Mouse (Mus musculus): Measurements from ENCODE around the gene Crot. TPM values are rescaled to one million over a fixed set of nuclear protein-coding genes. Genes with fewer than 3 reads are reported as not detected.

The Crot gene
- 10 to 100 TPM; 22.5 to 27.4 TPM for total RNA-seq (2021)
- long read RNA-seq, experiment 1, transcript Crot-201 (18 exons, 2,996 nt): major isoform, 16 of 34 reads
- long read RNA-seq, experiment 1, partial matches to known transcripts: 1 of 34 reads
- long read RNA-seq, experiment 1, other reads (novel, unspliced or antisense): 17 of 34 reads
- long read RNA-seq, experiment 2, transcript Crot-201 (18 exons, 2,996 nt): major isoform, 24 of 47 reads
- long read RNA-seq, experiment 2, partial matches to known transcripts: 2 of 47 reads
- long read RNA-seq, experiment 2, other reads (novel, unspliced or antisense): 21 of 47 reads

DNA sequence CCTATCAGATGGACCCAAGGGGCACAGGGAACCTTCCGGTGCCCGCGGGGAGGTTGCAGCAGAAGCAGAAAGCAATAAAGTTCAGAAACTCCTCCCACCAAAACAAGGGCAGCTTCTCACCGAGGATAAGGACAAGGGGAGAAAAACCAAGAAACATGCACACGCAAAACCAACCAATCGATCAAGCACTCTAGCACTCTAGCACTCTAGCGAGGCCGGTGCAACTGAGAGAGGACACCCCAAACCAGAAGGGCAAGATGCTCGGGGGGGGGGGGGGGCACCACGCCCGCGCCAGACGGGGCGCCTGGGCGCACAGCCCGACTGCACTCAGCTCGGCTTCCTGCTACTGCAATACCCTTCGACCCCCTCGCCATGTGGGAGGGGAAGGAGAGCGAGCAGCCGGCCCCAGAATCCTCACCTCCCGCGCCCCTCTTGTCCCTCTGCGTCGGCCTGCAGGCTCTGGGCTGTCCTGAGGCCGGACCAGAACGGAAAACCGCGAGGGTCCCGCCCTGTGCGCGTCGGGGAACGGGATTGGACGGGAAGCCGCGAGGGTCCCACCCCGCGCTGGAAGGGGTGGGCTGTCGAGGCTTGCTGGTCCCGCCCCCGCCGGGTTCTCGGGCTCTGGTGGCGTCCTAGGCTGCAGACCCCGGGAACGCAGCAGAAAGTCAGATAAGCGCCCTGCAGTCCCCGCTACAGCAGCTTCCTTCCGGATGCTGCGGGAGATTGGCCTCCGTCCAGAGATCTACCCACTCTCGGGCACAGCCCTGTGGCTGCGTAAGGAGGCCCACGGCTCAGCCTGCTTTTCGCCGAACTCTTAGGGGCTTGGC, at the start of gene Crot:
TSS of gene Crot (minus strand) at position 639 of the 827 bp plus-strand sequence.
- Histone ChIP-seq H3K4me3 (peak within 1 kb of the TSS; percentile 89), H3K27ac (peak within 1 kb of the TSS; percentile 96)
- peak; percentile 92 to 93 for DNase-seq (ENCODE audit: low spot score in 2 of 2)
- TF ChIP-seq CTCF (conservative IDR thresholded peaks at IDR 0.05): peak; percentile 55

DNA sequence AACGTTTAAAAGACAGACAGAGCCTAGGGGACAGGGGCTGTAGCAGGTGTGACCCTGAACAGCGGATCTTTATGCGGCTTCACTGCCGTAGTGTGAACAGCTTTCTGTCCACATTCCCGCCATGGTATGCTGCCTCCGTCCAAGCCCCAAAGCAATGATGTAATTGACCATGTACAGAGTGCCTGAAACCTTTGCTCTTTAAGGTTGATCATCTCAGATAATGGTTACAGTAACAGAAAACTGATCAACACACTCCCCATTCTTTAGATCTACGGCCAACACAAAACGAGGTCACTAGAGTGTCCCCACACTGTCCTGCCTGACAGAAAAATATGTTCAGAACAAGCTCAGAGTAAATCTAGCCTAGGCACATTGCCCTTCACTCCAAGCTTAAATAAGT, 48.8 kb upstream of the Crot start:
- H3K27ac ChIP-seq: no peak overlapping the region
- no peak overlapping the region for H3K4me3 ChIP-seq
- no peak for DNase-seq (ENCODE audit: low spot score in 2 of 2)
- no peak for TF ChIP-seq CTCF (conservative IDR thresholded peaks at IDR 0.05)

DNA sequence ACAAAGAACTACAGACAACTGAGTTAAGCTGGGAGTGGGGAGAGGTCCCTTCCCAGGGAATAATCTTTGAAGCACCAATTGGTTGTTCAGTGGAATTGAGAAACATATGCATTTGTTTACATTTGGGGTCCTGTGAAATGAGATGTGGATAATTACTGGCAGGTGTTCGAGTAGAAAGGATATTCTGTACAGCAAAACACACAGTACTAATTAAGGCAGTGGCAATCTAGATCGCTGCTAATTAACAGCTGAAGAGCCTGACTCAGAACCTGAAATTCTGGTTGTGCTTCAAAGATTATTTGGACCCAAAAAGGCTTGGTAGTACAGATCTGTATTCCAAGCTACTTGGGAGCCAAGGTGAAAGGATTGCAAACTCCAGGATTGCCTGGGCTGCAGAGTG, 47.7 kb upstream of the Crot start:
- H3K4me3 ChIP-seq: no peak overlapping the region
- no peak for TF ChIP-seq CTCF (conservative IDR thresholded peaks at IDR 0.05)
- no peak overlapping the region for H3K27ac ChIP-seq
- DNase-seq (ENCODE audit: low spot score in 2 of 2): no peak

DNA sequence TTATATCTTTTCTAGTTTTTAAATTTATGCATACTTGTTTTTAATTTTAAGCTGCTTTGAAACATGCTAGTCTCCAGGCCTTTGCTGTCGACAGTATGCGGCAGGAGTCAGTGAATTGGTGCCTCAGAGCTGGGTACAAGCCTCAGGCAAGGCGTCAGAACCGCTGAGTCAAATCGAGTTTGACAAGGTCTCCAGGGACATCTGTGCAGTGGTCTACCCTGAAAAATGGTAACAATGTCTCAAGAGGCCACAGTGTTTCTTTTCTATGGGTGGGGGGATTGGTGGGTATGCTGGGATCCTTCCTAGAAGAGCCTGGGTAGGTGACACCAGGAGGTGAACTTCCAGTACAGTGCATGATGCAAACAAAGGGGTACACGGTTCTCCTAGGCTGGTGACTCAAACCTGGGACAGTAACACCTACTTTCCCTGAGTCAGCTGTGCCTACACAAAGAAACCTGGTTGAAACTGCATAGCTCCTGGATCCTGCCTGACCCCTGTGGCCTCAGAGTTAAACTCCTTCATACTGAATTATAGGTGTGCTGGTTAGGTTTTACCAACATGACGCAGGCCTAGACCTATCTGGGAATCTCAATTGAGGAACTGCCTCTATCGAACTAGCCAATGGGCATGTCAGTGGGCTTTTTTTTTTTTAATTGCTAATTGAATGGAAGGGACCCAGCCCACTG, 46.6 kb upstream of the Crot start:
- no peak for DNase-seq (ENCODE audit: low spot score in 2 of 2)
- H3K4me3 ChIP-seq: no peak overlapping the region
- peak overlapping the region; percentile 71 for H3K27ac ChIP-seq
- TF ChIP-seq CTCF (conservative IDR thresholded peaks at IDR 0.05): no peak

DNA sequence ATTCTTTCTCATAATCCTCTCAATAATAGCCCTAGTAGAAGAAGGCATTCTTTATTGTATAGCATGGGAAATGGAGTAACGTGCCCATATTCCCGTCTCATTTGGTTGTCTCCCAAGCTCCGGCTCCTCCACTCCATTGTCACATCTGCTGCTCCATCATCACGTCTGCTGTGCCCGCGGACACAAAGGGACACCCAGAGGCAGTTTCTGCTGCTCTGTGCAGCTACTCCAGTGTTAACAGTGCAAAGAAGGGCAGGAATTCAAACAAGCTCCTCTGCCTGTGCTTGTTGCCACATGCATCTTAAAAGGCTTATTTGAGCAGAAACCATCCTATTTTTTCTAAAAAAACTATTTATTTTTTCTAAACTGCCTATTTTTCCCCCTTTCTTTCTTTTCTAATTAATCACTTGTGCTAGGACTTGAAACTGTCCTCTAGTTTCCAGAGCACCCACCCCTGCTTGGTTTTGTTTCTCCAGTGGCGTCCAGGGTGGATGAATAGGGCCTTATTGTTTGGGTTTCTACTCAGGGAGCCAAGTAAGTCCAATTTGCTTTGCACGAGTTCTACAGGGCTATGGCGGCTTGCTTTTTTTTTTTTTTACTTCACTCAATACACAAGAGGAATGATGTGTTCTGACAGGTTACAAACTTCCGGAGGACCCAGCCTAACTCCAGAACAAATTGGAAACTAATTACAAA, 45.7 kb upstream of the Crot start:
- peak overlapping the region; percentile 74 for H3K27ac ChIP-seq
- no peak for TF ChIP-seq CTCF (conservative IDR thresholded peaks at IDR 0.05)
- H3K4me3 ChIP-seq: no peak overlapping the region
- DNase-seq (ENCODE audit: low spot score in 2 of 2): peak in 1 of 2 experiments; percentile 29

GRCm38 (mm10) chr5:9040665-9041215, 43.6 kb upstream of the Crot start:
- no peak for DNase-seq (ENCODE audit: low spot score in 2 of 2)
- Histone ChIP-seq H3K4me3 (no peak overlapping the region), H3K27ac (no peak overlapping the region)
- no peak for TF ChIP-seq CTCF (conservative IDR thresholded peaks at IDR 0.05)

GRCm38 (mm10) chr5:9039978-9040377, 42.9 kb upstream of the Crot start:
- no peak for TF ChIP-seq CTCF (conservative IDR thresholded peaks at IDR 0.05)
- no peak for DNase-seq (ENCODE audit: low spot score in 2 of 2)
- H3K27ac ChIP-seq: no peak overlapping the region
- no peak overlapping the region for H3K4me3 ChIP-seq

GRCm38 (mm10) chr5:9037292-9037691, 40.2 kb upstream of the Crot start:
- H3K27ac ChIP-seq: no peak overlapping the region
- no peak for TF ChIP-seq CTCF (conservative IDR thresholded peaks at IDR 0.05)
- no peak for DNase-seq (ENCODE audit: low spot score in 2 of 2)
- no peak overlapping the region for H3K4me3 ChIP-seq

DNA sequence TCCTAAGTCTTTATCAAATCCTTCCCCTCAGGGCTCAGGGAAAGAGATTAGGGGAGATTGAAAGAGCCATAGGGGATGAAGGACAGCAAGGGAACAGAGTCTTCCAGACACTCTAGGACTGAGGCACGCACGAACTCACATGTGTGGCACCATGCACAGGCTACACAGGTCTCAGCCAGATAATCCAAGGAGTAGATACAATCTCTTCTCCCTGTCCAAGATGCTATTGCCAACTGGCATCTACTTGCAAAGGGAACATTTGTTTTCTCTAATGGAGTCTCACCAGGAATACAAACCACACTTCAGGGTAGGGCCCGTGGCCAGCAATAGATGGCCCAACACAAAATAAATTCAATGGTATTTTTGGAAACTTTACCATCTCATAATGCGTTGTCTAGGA, 38.3 kb upstream of the Crot start:
- Histone ChIP-seq H3K4me3 (no peak overlapping the region), H3K27ac (no peak overlapping the region)
- no peak for DNase-seq (ENCODE audit: low spot score in 2 of 2)
- no peak for TF ChIP-seq CTCF (conservative IDR thresholded peaks at IDR 0.05)

GRCm38 (mm10) chr5:9034535-9034934, 37.4 kb upstream of the Crot start:
- no peak for DNase-seq (ENCODE audit: low spot score in 2 of 2)

DNA sequence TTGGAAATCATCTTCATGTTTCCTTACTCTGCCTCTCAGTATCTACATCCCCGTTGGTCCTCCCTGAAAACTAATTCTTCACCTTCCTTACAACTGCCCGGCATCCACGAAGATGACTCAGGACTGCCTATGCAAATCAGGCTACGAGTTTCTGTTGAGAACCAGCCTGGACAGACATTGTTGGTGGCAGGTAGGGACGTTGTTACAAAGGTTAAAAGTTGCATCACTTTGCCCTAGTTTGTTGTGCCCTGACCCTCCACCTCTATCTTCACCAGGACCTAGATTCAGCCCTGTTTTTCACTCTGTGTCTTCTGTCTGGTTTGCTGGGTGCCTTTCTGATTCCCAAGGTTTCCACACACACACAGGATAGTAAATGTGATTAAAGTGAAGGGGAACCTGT, 36.7 kb upstream of the Crot start:
- no peak for DNase-seq (ENCODE audit: low spot score in 2 of 2)
- Histone ChIP-seq H3K27ac (no peak overlapping the region), H3K4me3 (no peak overlapping the region)
- no peak for TF ChIP-seq CTCF (conservative IDR thresholded peaks at IDR 0.05)

More at GRCm38 (mm10) chr5:9034535-9034934, 37.4 kb upstream of the Crot start:
- TF ChIP-seq CTCF (conservative IDR thresholded peaks at IDR 0.05): no peak
- Histone ChIP-seq H3K27ac (no peak overlapping the region), H3K4me3 (no peak overlapping the region)

DNA sequence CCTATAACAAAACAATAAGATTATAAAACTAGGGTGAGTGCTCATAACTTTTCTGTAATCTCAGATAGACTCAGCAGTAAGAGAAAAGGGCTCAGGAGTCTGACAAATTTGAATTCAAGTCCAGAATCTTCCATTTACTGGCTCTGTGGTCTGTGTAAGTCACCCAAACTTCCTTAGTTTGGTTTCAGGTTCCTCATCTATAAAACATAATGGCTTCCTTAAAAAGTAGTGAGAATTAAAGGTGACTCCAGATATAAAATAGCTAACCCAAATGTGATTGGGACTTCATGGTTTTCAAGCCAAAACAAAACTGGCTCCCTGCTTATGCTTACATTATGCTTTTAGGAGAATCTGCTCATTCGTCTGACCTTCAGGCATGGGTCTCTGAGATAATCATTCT, 35.5 kb upstream of the Crot start:
- Histone ChIP-seq H3K4me3 (no peak overlapping the region), H3K27ac (no peak overlapping the region)
- TF ChIP-seq CTCF (conservative IDR thresholded peaks at IDR 0.05): no peak
- no peak for DNase-seq (ENCODE audit: low spot score in 2 of 2)
